Mouse (Mus musculus) forebrain, postnatal 0 days (tissue): ENCODE data around the gene Vps36. TPM values are rescaled to one million over a fixed set of nuclear protein-coding genes. Genes with fewer than 3 reads are reported as not detected.

Source experiments
- ATAC-seq: fragments of 200-750 bp; cut with Nextera tagmentation; 2 replicates; pipeline ENCODE4 v1.8.0; 2017; ENCODE audit warnings: mild to moderate bottlenecking, moderate library complexity
- DNase-seq: peaks from one replicate; pipeline ENCODE4 v3.0.0-alpha.2; 2015
- H3K27ac ChIP-seq: fragments of 300-500 bp; sonication (generic); 2 replicates; pipeline ENCODE4 v1.5.1; 2014; ENCODE audit warnings: low read depth, mild to moderate bottlenecking, antibody characterized with exemption, low read length, moderate library complexity, mixed read lengths
- H3K27me3 ChIP-seq: fragments of 300-500 bp; sonication (generic); 2 replicates; pipeline ENCODE4 v1.6.1; 2014; ENCODE audit warnings: mild to moderate bottlenecking, low read length, mixed read lengths; ENCODE audit not compliant: insufficient read depth
- H3K36me3 ChIP-seq: fragments of 300-500 bp; sonication (generic); 2 replicates; pipeline ENCODE4 v1.6.1; 2014; ENCODE audit warnings: mild to moderate bottlenecking, moderate library complexity; ENCODE audit not compliant: insufficient read depth
- H3K4me1 ChIP-seq: fragments of 300-500 bp; sonication (generic); 2 replicates; pipeline ENCODE4 v1.6.1; 2014; ENCODE audit warnings: antibody characterized with exemption; ENCODE audit not compliant: insufficient read depth
- H3K4me2 ChIP-seq: fragments of 300-500 bp; sonication (generic); 2 replicates; pipeline ENCODE4 v1.6.1; 2014; ENCODE audit warnings: low read depth, mild to moderate bottlenecking, moderate library complexity
- H3K4me3 ChIP-seq: fragments of 300-500 bp; sonication (generic); 2 replicates; pipeline ENCODE4 v1.5.1; 2014; ENCODE audit warnings: low read depth, low read length, mixed read lengths
- H3K9ac ChIP-seq: fragments of 300-500 bp; sonication (generic); 2 replicates; pipeline ENCODE4 v1.6.1; 2014; ENCODE audit warnings: mild to moderate bottlenecking
- H3K9me3 ChIP-seq: fragments of 300-500 bp; sonication (generic); 2 replicates; pipeline ENCODE4 v1.6.1; 2016; ENCODE audit warnings: low read length
- CTCF ChIP-seq: sonication (generic); IDR thresholded peaks from 2 replicates; pipeline ENCODE4 v1.5.1; 2016; ENCODE audit warnings: antibody characterized with exemption, control low read depth, low read depth
- WGBS: fragments of 180-500 bp; shearing (Covaris S2); extraction: QIAGEN DNeasy Blood & Tissue Kit; methylation state at CpG from one replicate; pipeline ENCODE4 v1.1.7; 2014; 5-methylcytosine and 5-hydroxymethylcytosine counted together
- polyA plus RNA-seq: library from polyadenylated mRNA; unstranded; fragments of >200 nt; fragmentation: Nextera tagmentation; extraction: Ambion mirVana; gene quantifications from 2 replicates; pipeline ENCODE4 v1.2.1, GENCODE M21; 2015
- total RNA-seq: library from RNA; depleted of rRNA; stranded (reverse); fragments of >200 nt; gene quantifications from 2 replicates; pipeline ENCODE4 v1.2.3, GENCODE M21; 2014

Vps36 gene
- total and polyA plus RNA-seq, 2 experiments from 2014 or later: 36.7 to 38.3 TPM

GRCm38 (mm10) chr8:22247956-22248355, 55.3 kb downstream of the Vps36 start:
- WGBS: 37% methylated on average over 12 of the region's 12 CpGs
- no peaks in the 10 kb centered on the region for H3K9me3 ChIP-seq
- TF ChIP-seq CTCF: no peak
- no peak overlapping the region for H3K4me2 ChIP-seq
- no peak for DNase-seq
- no peak overlapping the region for H3K27ac ChIP-seq
- H3K4me3 ChIP-seq: no peak overlapping the region
- no peaks in the 10 kb centered on the region for H3K36me3 ChIP-seq
- ATAC-seq: 0 out of 2 replicates have a peak, but pooled peaks have one; percentile 29
- no peaks in the 10 kb centered on the region for H3K4me1 ChIP-seq
- H3K9ac ChIP-seq: 0 out of 2 replicates have a peak overlapping the region, but pooled peaks have one; percentile 18
- no peaks in the 10 kb centered on the region for H3K27me3 ChIP-seq

- no peak for ATAC-seq
- Histone ChIP-seq H3K4me2 (no peak overlapping the region), H3K9me3 (no peaks in the 10 kb centered on the region), H3K9ac (no peak overlapping the region), H3K4me3 (no peak overlapping the region), H3K27me3 (no peaks in the 10 kb centered on the region), H3K4me1 (no peaks in the 10 kb centered on the region), H3K36me3 (no peaks in the 10 kb centered on the region), H3K27ac (no peak overlapping the region)
- WGBS: 79% methylated on average over 9 of the region's 9 CpGs
- DNase-seq: no peak
- TF ChIP-seq CTCF: no peak
Measured at GRCm38 (mm10) chr8:22249080-22249479, 56.5 kb downstream of the Vps36 start.

- Histone ChIP-seq H3K36me3 (0 out of 2 replicates have a peak, but pooled peaks cover 2% of the 10 kb centered on the region), H3K9me3 (no peaks in the 10 kb centered on the region), H3K4me3 (no peak overlapping the region), H3K4me1 (0 out of 2 replicates have a peak, but pooled peaks cover 3% of the 10 kb centered on the region), H3K9ac (no peak overlapping the region), H3K27ac (no peak overlapping the region), H3K27me3 (no peaks in the 10 kb centered on the region), H3K4me2 (no peak overlapping the region)
- TF ChIP-seq CTCF: no peak
- DNase-seq: no peak
- no peak for ATAC-seq
- WGBS: 92% methylated on average over 18 of the region's 18 CpGs
Measured at GRCm38 (mm10) chr8:22258946-22259450, 66.4 kb downstream of the Vps36 start.

- Histone ChIP-seq H3K9ac (no peak overlapping the region), H3K27ac (no peak overlapping the region), H3K36me3 (0 out of 2 replicates have a peak, but pooled peaks cover 2% of the 10 kb centered on the region), H3K4me3 (no peak overlapping the region), H3K27me3 (no peaks in the 10 kb centered on the region), H3K4me1 (0 out of 2 replicates have a peak, but pooled peaks cover 3% of the 10 kb centered on the region), H3K9me3 (no peaks in the 10 kb centered on the region), H3K4me2 (no peak overlapping the region)
- DNase-seq (no peak), ATAC-seq (no peak)
- no peak for TF ChIP-seq CTCF
- WGBS: 69% methylated on average over 12 of the region's 12 CpGs
Measured at GRCm38 (mm10) chr8:22259531-22259930, 66.9 kb downstream of the Vps36 start.

GRCm38 (mm10) chr8:22260091-22260722, 67.6 kb downstream of the Vps36 start:
- Histone ChIP-seq H3K4me3 (no peak overlapping the region), H3K9ac (no peak overlapping the region), H3K4me1 (0 out of 2 replicates have a peak, but pooled peaks cover 3% of the 10 kb centered on the region), H3K9me3 (no peaks in the 10 kb centered on the region), H3K36me3 (0 out of 2 replicates have a peak, but pooled peaks cover 2% of the 10 kb centered on the region), H3K27me3 (no peaks in the 10 kb centered on the region), H3K27ac (no peak overlapping the region), H3K4me2 (no peak overlapping the region)
- WGBS: 55% methylated on average over 9 of the region's 9 CpGs
- ATAC-seq (no peak), DNase-seq (no peak)
- no peak for TF ChIP-seq CTCF

- WGBS: 91% methylated on average over 3 of the region's 3 CpGs
- no peak for ATAC-seq
- TF ChIP-seq CTCF: no peak
- H3K27ac ChIP-seq: no peak overlapping the region
- no peaks in the 10 kb centered on the region for H3K27me3 ChIP-seq
- no peak for DNase-seq
- 0 out of 2 replicates have a peak, but pooled peaks cover 3% of the 10 kb centered on the region for H3K4me1 ChIP-seq
- no peak overlapping the region for H3K4me3 ChIP-seq
- H3K36me3 ChIP-seq: 0 out of 2 replicates have a peak, but pooled peaks cover 2% of the 10 kb centered on the region
- no peaks in the 10 kb centered on the region for H3K9me3 ChIP-seq
- no peak overlapping the region for H3K9ac ChIP-seq
- no peak overlapping the region for H3K4me2 ChIP-seq
Measured at GRCm38 (mm10) chr8:22262267-22262666, 69.7 kb downstream of the Vps36 start.

- Histone ChIP-seq H3K4me3 (no peak overlapping the region), H3K4me2 (no peak overlapping the region), H3K36me3 (no peaks in the 10 kb centered on the region), H3K9me3 (no peaks in the 10 kb centered on the region), H3K27ac (no peak overlapping the region), H3K9ac (no peak overlapping the region), H3K27me3 (no peaks in the 10 kb centered on the region), H3K4me1 (0 out of 2 replicates have a peak, but pooled peaks cover 3% of the 10 kb centered on the region)
- WGBS: 70% methylated on average over 6 of the region's 6 CpGs
- no peak for DNase-seq
- no peak for TF ChIP-seq CTCF
- no peak for ATAC-seq
Measured at GRCm38 (mm10) chr8:22264292-22264691, 71.7 kb downstream of the Vps36 start.
